Mouse (Mus musculus) granulocyte monocyte progenitor cell, adult 5-6 weeks (primary cell): Measurements from ENCODE around the gene Ripk3. TPM values are rescaled to one million over a fixed set of nuclear protein-coding genes. Genes with fewer than 3 reads are reported as not detected.
A peak's percentile ranks its signal among the peaks of the same experiment; 100 is the strongest.
"Not testable (repeated sequence)": the region's sequence is repeated elsewhere in the genome, so short reads cannot be mapped to it uniquely, and the experiment has no call there.

Experiments
- ATAC-seq: replicated peaks from 2 replicates; pipeline ENCODE4 v1.8.0; 2016; ENCODE audit warnings: mild to moderate bottlenecking, moderate TSS enrichment, inconsistent platforms; ENCODE audit not compliant: poor library complexity, severe bottlenecking
- total RNA-seq, 2 experiments: library from RNA; stranded (forward) in 1 of 2; stranded (reverse) in 1 of 2; fragments of 200-712, 200-1000 nt in 1 of 2; fragments of >200 nt in 1 of 2; fragmentation: Nextera tagmentation in 1 of 2; gene quantifications; 2 replicates each; pipeline ENCODE4 v1.2.3; 2014 to 2017

The Ripk3 gene
- total RNA-seq, 2 experiments from 2014 or later = 40.9 to 157 TPM

DNA sequence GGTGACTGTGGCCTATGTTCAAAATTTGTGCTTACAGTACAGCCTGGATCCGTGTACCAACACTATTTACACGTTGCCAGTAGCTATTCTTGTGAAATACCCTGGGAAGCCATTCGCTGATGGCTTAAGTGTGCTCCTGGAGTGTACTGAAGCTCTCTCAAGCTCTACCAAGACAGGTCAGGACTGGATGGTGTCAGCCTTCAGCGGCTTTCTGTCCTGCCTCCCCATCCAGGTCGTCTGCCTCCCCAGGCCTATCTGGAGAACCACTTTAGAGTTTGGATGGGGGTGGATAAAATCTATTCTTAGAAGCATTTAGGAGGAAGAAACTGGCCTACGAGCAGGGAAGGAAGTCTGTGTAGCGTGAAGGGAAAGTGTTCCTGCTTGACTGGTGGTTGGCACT lies 25.5 kb downstream of the Ripk3 start:
- ATAC-seq = peak; percentile 15; the same call in 1 of the 2 replicates

DNA sequence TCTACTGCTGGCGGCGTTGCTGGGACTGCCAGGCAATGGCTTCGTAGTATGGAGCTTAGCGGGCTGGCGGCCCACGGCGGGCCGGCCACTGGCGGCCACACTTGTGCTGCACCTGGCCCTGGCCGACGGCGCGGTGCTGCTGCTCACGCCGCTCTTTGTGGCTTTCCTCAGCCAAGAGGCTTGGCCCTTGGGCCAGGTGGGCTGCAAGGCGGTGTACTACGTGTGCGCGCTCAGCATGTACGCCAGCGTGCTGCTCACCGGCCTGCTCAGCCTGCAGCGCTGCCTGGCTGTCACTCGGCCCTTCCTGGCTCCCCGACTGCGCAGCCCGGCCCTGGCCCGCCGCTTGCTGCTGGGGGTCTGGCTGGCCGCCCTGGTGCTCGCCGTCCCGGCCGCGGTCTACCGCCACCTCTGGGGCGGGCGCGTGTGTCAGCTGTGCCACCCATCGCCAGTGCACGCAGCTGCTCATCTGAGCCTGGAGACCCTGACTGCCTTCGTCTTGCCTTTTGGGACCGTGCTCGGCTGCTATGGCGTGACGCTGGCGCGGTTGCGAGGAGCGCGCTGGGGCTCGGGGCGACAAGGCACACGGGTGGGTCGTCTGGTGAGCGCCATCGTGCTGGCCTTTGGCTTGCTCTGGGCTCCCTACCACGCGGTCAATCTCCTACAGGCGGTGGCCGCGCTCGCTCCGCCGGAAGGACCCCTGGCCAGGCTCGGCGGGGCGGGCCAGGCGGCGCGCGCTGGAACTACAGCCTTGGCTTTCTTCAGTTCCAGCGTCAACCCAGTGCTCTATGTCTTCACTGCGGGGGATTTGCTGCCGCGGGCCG lies 26.5 kb downstream of the Ripk3 start:
- ATAC-seq = peak; percentile 20

DNA sequence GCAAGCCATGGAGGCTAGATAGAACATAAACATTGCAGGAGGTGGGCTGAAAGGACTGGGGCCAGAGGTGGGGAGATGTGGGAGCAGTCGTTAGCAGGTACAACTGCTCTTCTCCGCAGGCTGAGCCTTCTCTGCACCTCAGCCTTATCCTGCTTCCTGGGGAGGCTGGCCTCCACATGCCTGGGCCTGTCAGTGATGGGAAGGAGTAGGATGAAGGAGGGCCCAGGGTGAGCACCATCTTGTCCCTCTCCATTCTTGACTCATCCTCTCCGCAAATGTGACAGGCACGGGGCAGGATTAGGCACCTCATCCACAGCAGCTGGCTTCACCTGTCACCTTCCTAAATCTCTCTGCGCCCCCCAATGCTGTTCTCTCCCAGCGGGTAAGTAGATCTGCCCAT lies 27.5 kb downstream of the Ripk3 start, which contains the start of gene Ltb4r2:
Gene Ltb4r2, plus strand, starts transcription at position 266 of the 400 bp plus-strand sequence.
- no peak for ATAC-seq

DNA sequence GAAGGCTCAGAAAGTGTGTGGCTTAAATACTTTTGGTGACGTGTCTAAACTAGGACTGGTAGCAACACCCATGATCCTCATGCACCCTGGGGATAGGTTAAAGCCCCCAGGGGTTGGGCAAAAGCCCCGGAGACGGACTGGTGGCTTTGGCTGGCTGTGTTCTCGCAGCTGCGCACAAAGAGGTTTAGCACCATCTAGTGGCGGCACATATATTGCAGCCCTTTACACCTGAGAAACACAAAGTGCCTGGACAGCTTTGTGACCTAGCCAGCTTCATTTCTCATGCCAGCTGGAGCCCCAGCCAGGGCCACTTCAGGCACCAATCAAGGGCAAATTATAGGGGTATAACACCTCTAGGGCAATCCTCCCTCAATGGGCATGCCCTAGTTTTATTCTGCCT lies 28.5 kb downstream of the Ripk3 start:
- not testable (repeated sequence) for ATAC-seq

DNA sequence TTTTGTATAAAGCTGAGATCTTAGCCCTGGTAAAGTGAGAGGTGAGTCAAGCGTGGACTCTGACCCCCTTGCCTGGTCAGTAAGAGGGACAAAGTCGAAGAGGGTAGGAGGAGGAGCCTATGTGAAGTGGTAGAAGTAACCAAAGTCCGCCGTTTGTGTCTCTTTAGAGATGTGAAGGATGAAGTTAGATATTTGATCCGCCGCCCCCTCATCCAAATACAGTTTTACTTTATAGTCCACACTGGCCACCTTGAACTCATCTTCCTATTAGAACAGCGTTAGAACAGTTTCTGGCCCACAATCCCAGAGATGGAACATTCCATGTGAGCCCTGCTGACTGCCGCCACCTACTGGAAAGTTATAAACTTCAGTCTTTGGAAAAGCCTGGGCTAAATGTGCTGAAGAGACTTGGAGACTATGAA lies 30.3 kb downstream of the Ripk3 start, which contains the start of gene Cideb:
Gene Cideb, minus strand, starts transcription at position 96 of the 422 bp plus-strand sequence.
- peak; percentile 23 for ATAC-seq

DNA sequence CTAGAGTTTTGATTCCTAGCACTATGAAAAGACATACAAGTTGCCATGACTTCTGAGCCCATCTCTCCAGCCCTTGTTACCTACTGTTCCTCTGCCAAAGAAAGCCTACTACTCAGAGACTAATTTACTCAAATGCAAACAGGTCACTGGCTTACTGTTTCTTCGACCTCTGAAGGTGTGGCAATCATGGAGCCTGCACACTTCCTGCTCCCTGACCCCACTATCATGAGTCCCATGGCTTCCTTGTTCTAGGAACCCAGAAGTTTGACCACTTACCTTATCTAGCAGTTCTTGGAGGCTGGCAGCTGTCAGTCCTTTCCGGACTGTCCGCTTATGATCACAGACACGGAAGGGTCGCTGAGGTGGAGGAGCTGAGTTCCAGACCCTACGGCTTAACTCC lies 31.1 kb downstream of the Ripk3 start:
- peak; percentile 42 for ATAC-seq

DNA sequence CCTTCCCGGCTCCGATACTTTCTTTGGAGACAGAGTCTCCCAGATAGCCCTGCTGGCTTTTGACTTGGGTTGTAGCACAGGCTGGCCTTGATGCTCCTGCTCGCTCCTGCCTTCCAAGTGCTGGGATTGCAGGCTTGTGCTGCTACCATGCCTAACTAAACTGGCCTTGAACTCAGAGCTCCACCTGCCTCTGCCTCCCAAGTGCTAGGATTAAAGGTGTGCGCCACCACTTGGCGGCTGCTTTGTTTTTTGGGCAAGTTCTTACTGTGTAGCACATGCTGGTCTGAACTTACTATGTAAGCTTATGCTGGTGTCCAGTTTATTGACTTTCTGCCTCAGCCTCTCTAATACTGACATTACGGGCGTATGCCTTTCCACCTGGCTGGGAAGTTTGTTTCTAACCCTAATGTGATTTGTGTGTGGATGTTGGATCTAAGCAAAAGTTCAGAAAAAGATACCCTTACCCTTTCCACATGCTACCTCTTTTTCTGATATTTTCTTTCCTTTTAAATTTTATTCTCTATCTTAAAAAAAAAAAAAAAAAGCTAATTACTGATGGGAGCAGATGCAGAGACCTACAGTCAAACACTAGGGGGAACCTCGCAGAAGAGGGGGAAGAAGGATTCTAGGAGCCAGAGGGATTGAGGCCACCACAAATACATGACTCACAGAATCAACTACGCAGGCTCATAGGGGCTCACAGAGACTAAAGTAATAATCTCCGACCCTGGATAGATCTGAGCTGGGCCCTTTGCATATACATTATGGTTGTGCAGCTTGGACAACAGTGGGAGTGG lies 41.4 kb downstream of the Ripk3 start:
- no peak for ATAC-seq

GRCm38 (mm10) chr14:55745861-55746237 lies 42.8 kb downstream of the Ripk3 start:
- ATAC-seq = no peak

GRCm38 (mm10) chr14:55745180-55745860 lies 43.3 kb downstream of the Ripk3 start, which contains the start of the genes Dhrs1 and Nop9:
Gene Dhrs1, minus strand, starts transcription at chr14:55745690.
Gene Nop9, plus strand, starts transcription at chr14:55745693.
- peak; percentile 85 for ATAC-seq

- peak; percentile 75 for ATAC-seq
Observed at GRCm38 (mm10) chr14:55743711-55744110, 45.0 kb downstream of the Ripk3 start.

- ATAC-seq = peak; percentile 33; the same call in 1 of the 2 replicates
Observed at GRCm38 (mm10) chr14:55737086-55737687, 51.5 kb downstream of the Ripk3 start.

DNA sequence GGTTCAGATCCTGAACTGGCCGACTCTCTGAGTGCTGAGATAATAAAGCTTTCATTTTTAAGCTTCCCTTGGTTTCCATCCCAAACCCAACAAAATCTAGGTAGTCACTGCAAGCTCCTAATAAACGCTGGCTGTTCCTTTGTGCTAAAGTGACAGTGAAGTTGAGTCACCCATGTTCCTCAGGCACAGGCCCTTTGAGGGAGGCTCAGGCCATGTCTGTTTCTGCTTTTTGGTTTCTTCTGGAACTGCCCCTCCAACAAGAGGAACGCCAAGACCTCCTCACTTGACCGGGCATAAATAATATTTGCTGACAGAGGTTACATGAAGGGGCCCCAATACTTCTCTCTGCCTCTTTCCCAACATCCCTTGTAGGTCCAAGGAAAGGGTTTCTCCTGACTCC lies 52.9 kb downstream of the Ripk3 start:
- ATAC-seq = peak; percentile 58; the same call in 1 of the 2 replicates

DNA sequence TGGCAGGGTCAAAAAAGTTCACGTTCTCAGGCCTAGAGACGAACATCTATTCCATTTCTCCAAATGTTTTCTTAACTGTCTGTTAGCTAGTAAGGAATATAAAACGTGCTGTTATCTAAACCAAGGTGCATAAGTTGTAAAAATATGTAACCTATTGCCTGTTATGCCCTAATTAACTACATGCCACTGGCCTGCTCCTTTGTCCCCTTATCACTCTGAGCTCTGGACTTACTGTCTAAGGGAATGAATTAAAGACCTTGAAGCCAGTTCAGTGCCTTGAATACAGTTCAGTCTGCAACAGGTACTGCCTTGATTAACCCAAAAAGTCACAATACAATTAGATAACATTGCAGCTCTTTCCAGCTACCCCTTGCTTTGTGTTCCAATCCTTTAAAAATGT lies 53.3 kb downstream of the Ripk3 start:
- ATAC-seq = no peak

Other genes with a start within 250 kb of the Ripk3 start
Only the 30 nearest of the 35 such genes appear.
- not detected in 2 replicates for gene Fitm1, start 213.2 kb downstream of the Ripk3 start, total RNA-seq (2014; fragmentation: Nextera tagmentation)
- 2.4 TPM in 1 of 2 replicates, not detected in the other for gene Fitm1, start 213.2 kb downstream of the Ripk3 start, total RNA-seq (2017)
- gene Psme1, start 210.7 kb downstream of the Ripk3 start, total RNA-seq (2014; fragmentation: Nextera tagmentation) = 534 and 592 TPM in 2 replicates
- gene Psme1, start 210.7 kb downstream of the Ripk3 start, total RNA-seq (2017) = 280 and 325 TPM in 2 replicates
- gene Emc9, start 203.6 kb downstream of the Ripk3 start, total RNA-seq (2014; fragmentation: Nextera tagmentation) = 0.85 TPM in 1 of 2 replicates, not detected in the other
- 2.1 and 5.1 TPM in 2 replicates for gene Emc9, start 203.6 kb downstream of the Ripk3 start, total RNA-seq (2017)
- 330 and 352 TPM in 2 replicates for gene Psme2, start 197.8 kb downstream of the Ripk3 start, total RNA-seq (2014; fragmentation: Nextera tagmentation)
- 225 and 247 TPM in 2 replicates for gene Psme2, start 197.8 kb downstream of the Ripk3 start, total RNA-seq (2017)
- 20.1 and 21.9 TPM in 2 replicates for gene Rnf31, start 197.2 kb downstream of the Ripk3 start, total RNA-seq (2014; fragmentation: Nextera tagmentation)
- gene Rnf31, start 197.2 kb downstream of the Ripk3 start, total RNA-seq (2017) = 9.1 and 19.8 TPM in 2 replicates
- 23.4 and 31.2 TPM in 2 replicates for gene Irf9, start 185.3 kb downstream of the Ripk3 start, total RNA-seq (2014; fragmentation: Nextera tagmentation)
- gene Irf9, start 185.3 kb downstream of the Ripk3 start, total RNA-seq (2017) = 21.9 and 27.4 TPM in 2 replicates
- gene Rec8, start 170.8 kb downstream of the Ripk3 start, total RNA-seq (2014; fragmentation: Nextera tagmentation) = 1.0 TPM in 1 of 2 replicates, not detected in the other
- 0.26 TPM in 1 of 2 replicates, not detected in the other for gene Rec8, start 170.8 kb downstream of the Ripk3 start, total RNA-seq (2017)
- gene Ipo4, start 152.9 kb downstream of the Ripk3 start, total RNA-seq (2014; fragmentation: Nextera tagmentation) = 47.3 and 49.7 TPM in 2 replicates
- 14.3 and 25.5 TPM in 2 replicates for gene Ipo4, start 152.9 kb downstream of the Ripk3 start, total RNA-seq (2017)
- 8.5 and 9.1 TPM in 2 replicates for gene Gm49378, start 151.0 kb downstream of the Ripk3 start, total RNA-seq (2014; fragmentation: Nextera tagmentation)
- 3.5 and 4.0 TPM in 2 replicates for gene Gm49378, start 151.0 kb downstream of the Ripk3 start, total RNA-seq (2017)
- gene Tm9sf1, start 145.1 kb downstream of the Ripk3 start, total RNA-seq (2014; fragmentation: Nextera tagmentation) = 35.0 and 59.0 TPM in 2 replicates
- gene Tm9sf1, start 145.1 kb downstream of the Ripk3 start, total RNA-seq (2017) = 48.6 and 52.9 TPM in 2 replicates
- 3.0 TPM in 1 of 2 replicates, not detected in the other for gene Tssk4, start 138.7 kb downstream of the Ripk3 start, total RNA-seq (2014; fragmentation: Nextera tagmentation)
- 1.1 TPM in 1 of 2 replicates, not detected in the other for gene Tssk4, start 138.7 kb downstream of the Ripk3 start, total RNA-seq (2017)
- 22.9 and 29.3 TPM in 2 replicates for gene Mdp1, start 128.4 kb downstream of the Ripk3 start, total RNA-seq (2014; fragmentation: Nextera tagmentation)
- 21.5 and 22.6 TPM in 2 replicates for gene Mdp1, start 128.4 kb downstream of the Ripk3 start, total RNA-seq (2017)
- 33.9 and 37.7 TPM in 2 replicates for gene Gmpr2, start 116.9 kb downstream of the Ripk3 start, total RNA-seq (2014; fragmentation: Nextera tagmentation)
- gene Gmpr2, start 116.9 kb downstream of the Ripk3 start, total RNA-seq (2017) = 47.1 and 57.0 TPM in 2 replicates
- 364 and 474 TPM in 2 replicates for gene Nedd8, start 116.7 kb downstream of the Ripk3 start, total RNA-seq (2014; fragmentation: Nextera tagmentation)
- 274 and 353 TPM in 2 replicates for gene Nedd8, start 116.7 kb downstream of the Ripk3 start, total RNA-seq (2017)
- gene Tinf2, start 107.0 kb downstream of the Ripk3 start, total RNA-seq (2014; fragmentation: Nextera tagmentation) = 19.0 and 24.0 TPM in 2 replicates
- 25.7 and 27.0 TPM in 2 replicates for gene Tinf2, start 107.0 kb downstream of the Ripk3 start, total RNA-seq (2017)
- 0.85 and 1.8 TPM in 2 replicates for gene Tgm1, start 74.9 kb downstream of the Ripk3 start, total RNA-seq (2014; fragmentation: Nextera tagmentation)
- gene Tgm1, start 74.9 kb downstream of the Ripk3 start, total RNA-seq (2017) = 1.4 and 4.3 TPM in 2 replicates
- gene Rabggta, start 66.6 kb downstream of the Ripk3 start, total RNA-seq (2014; fragmentation: Nextera tagmentation) = 17.9 and 20.4 TPM in 2 replicates
- gene Rabggta, start 66.6 kb downstream of the Ripk3 start, total RNA-seq (2017) = 8.5 and 12.8 TPM in 2 replicates
- gene Dhrs1, start 43.2 kb downstream of the Ripk3 start, total RNA-seq (2014; fragmentation: Nextera tagmentation) = 54.7 and 67.7 TPM in 2 replicates
- 18.0 and 30.7 TPM in 2 replicates for gene Dhrs1, start 43.2 kb downstream of the Ripk3 start, total RNA-seq (2017)
- gene Nop9, start 43.2 kb downstream of the Ripk3 start, total RNA-seq (2014; fragmentation: Nextera tagmentation) = 30.9 and 36.6 TPM in 2 replicates
- gene Nop9, start 43.2 kb downstream of the Ripk3 start, total RNA-seq (2017) = 35.7 and 38.6 TPM in 2 replicates
- not detected in 2 replicates for gene Cideb, start 30.4 kb downstream of the Ripk3 start, total RNA-seq (2014; fragmentation: Nextera tagmentation)
- gene Cideb, start 30.4 kb downstream of the Ripk3 start, total RNA-seq (2017) = not detected in 2 replicates
- gene Ltb4r2, start 27.4 kb downstream of the Ripk3 start, total RNA-seq (2014; fragmentation: Nextera tagmentation) = 0.56 and 2.1 TPM in 2 replicates
- 0.34 TPM in 1 of 2 replicates, not detected in the other for gene Ltb4r2, start 27.4 kb downstream of the Ripk3 start, total RNA-seq (2017)
- gene Ltb4r1, start 22.9 kb downstream of the Ripk3 start, total RNA-seq (2014; fragmentation: Nextera tagmentation) = 19.4 and 23.3 TPM in 2 replicates
- 19.8 and 25.8 TPM in 2 replicates for gene Ltb4r1, start 22.9 kb downstream of the Ripk3 start, total RNA-seq (2017)
- not detected in 2 replicates for gene Adcy4, start 4.8 kb downstream of the Ripk3 start, total RNA-seq (2014; fragmentation: Nextera tagmentation)
- gene Adcy4, start 4.8 kb downstream of the Ripk3 start, total RNA-seq (2017) = not detected in 2 replicates
- gene Nfatc4, start 34.3 kb upstream of the Ripk3 start, total RNA-seq (2014; fragmentation: Nextera tagmentation) = not detected in 2 replicates
- gene Nfatc4, start 34.3 kb upstream of the Ripk3 start, total RNA-seq (2017) = not detected in 2 replicates
- 4.1 and 7.6 TPM in 2 replicates for gene Nynrin, start 65.1 kb upstream of the Ripk3 start, total RNA-seq (2014; fragmentation: Nextera tagmentation)
- gene Nynrin, start 65.1 kb upstream of the Ripk3 start, total RNA-seq (2017) = 2.4 and 3.3 TPM in 2 replicates
- not detected in 2 replicates for gene Cbln3, start 95.5 kb upstream of the Ripk3 start, total RNA-seq (2014; fragmentation: Nextera tagmentation)
- gene Cbln3, start 95.5 kb upstream of the Ripk3 start, total RNA-seq (2017) = not detected in 2 replicates
- 8.8 and 12.8 TPM in 2 replicates for gene Khnyn, start 96.1 kb upstream of the Ripk3 start, total RNA-seq (2014; fragmentation: Nextera tagmentation)
- 12.4 and 14.7 TPM in 2 replicates for gene Khnyn, start 96.1 kb upstream of the Ripk3 start, total RNA-seq (2017)
- 13.8 and 15.3 TPM in 2 replicates for gene Sdr39u1, start 111.4 kb upstream of the Ripk3 start, total RNA-seq (2014; fragmentation: Nextera tagmentation)
- 6.5 and 13.5 TPM in 2 replicates for gene Sdr39u1, start 111.4 kb upstream of the Ripk3 start, total RNA-seq (2017)
- gene Cma1, start 155.8 kb upstream of the Ripk3 start, total RNA-seq (2014; fragmentation: Nextera tagmentation) = not detected in 2 replicates
- gene Cma1, start 155.8 kb upstream of the Ripk3 start, total RNA-seq (2017) = 0.15 TPM in 1 of 2 replicates, not detected in the other
- gene Cma2, start 162.1 kb upstream of the Ripk3 start, total RNA-seq (2014; fragmentation: Nextera tagmentation) = not detected in 2 replicates
- gene Cma2, start 162.1 kb upstream of the Ripk3 start, total RNA-seq (2017) = not detected in 2 replicates